Mouse (Mus musculus) urinary bladder, adult 18-20 months (tissue): Measurements from ENCODE around the gene Zfp46.

Source experiments
- DNase-seq, 2 experiments: peaks; one replicate each; pipeline ENCODE4 v3.0.0; 2022; ENCODE audit warnings: low spot score in 2 of 2, mixed read lengths in 2 of 2

Gene Zfp46

GRCm38 (mm10) chr4:136266716-136267343, 17.7 kb upstream of the Zfp46 start:
- DNase-seq: no peak

- no peak for DNase-seq
Observed at GRCm38 (mm10) chr4:136268912-136269311, 15.6 kb upstream of the Zfp46 start.

- DNase-seq: no peak
Observed at GRCm38 (mm10) chr4:136270648-136271047, 13.8 kb upstream of the Zfp46 start.

GRCm38 (mm10) chr4:136281097-136281496, 3.4 kb upstream of the Zfp46 start:
- no peak for DNase-seq

DNA sequence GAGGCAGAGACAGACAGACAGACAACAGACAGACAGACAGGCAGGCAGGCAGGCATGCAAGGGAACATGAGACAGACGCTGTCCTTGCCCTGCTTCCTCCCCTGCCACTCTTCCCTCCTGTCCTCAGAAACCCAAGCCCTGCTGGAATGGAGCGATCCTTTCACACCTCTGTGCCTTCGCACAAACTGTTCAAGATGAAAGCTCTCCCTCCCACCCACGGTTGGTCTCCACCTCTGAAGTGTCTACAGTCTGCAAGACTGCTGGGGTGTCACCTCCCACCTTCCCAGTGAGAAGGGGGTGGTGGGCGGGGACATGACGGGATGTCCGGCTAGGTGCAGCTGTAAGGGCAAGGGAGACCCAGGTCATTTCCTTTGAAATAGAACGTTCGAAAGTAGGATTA, 2.9 kb upstream of the Zfp46 start:
- DNase-seq: no peak

DNA sequence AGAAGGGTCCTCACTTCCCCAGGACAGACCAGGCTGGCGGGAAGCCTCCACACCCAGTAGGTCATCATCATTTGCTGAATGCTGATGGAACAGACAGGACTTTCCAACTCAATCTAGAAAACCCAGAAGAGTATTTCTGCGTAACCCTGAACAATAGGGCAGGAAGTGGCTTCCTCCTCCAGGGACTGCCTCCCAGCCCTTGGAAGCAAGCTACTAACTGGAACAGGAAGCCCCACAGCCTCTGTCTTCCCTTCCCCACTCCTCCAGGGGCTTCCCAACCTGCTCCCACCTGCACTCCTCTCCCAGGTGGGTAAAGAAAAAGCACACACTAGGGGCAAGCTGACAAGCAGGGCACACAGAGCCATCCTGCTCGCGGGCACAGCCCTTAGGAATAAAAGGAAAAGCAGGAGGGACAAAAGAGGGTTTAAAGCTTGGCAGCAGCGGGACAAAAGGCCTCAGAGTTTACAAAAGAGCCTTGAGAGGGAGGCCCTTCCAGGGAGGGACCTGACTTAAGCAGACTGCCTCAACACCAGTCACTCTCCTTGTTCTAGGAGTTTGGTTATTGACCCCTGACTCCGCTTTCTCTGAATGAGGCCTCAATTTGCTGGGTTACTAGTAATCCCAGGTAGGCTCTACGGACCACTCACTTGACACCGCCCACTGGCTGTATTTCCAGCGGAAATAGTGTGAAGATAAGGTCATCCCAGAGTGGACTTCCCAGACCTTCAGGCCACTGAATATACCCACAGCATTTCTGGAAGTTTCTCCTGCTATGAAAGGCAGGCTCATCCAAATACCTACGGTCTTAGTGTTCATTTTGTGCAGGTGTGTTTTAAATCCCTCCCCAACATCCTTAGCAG, 1.6 kb upstream of the Zfp46 start:
- DNase-seq: no peak

GRCm38 (mm10) chr4:136283783-136284182, 700 bp upstream of the Zfp46 start:
- no peak for DNase-seq

DNA sequence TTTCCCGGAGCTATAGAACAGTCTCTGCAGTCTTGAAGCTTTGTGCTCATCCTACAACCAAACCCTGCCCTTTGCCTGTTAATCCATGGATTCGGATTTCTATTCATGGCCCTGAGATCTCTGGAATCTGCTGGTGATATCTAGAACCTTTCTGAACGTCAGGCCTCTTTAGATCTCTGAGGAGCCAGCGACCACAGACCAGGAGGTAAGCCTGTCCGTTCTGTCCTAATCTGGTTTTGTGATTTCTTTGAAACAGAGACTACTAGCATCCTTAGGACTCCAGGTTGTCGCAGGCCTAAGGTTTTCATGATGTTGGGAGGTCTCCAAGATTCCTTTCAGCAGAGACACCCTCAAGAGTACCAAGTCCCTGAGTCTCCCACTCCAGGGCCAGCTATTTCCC, 408 bp downstream of the Zfp46 start:
- DNase-seq: no peak

DNA sequence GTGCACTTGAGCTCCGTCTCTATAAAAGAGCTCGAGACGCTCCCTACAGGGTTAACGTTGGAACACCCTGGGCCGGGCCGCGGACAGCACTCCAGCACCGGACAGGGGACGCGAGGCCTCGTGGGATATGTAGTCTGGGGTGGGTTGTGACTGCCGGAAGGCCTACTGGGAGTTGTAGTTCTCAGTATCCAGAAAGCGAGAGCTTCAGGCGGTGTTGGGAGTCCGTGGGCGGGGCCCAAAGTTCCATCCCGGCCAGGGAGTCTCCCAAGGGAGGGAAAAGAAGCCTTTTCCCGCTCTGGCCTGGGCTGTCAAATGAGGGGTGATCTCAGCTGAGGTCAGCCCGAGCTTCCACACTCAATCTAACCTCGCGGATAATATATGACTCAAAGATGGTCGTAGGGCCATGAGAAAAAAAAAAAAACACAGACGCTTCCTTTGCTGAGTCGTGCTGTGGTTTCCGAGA, 896 bp downstream of the Zfp46 start:
- DNase-seq: peak; percentile 86 to 94

DNA sequence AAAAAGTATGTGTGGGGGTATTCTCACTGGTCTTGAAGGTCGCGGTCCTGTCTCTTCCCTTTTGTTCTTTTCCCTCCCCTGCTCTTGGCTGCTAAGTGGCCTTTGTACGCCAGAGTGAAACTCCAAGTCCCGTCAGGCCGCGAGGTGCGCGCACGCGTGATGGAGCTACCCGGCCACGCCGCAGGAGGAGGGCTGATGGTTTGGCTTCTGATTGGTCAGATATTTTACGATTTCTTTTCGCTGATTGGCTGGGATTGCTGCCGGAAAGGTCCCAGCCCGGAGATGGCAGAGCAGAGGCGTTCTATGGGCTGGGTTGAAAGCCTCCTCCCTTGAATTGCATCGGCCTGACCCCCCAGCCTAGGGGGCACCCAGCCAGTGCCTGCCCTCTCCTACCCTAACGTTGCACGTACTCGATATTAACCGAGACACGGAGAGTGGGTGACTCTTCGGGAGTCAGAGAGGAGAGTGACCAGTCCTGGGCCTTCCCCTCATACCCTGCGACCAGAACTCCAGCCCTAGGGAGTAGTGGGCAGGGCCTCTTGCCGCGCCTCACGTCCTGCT, 1.4 kb downstream of the Zfp46 start:
- DNase-seq: peak; percentile 90 to 94

- no peak for DNase-seq
Observed at GRCm38 (mm10) chr4:136289918-136290780, 5.7 kb downstream of the Zfp46 start.

GRCm38 (mm10) chr4:136290781-136291595, 6.5 kb downstream of the Zfp46 start:
- DNase-seq: no peak

- DNase-seq: no peak
Observed at GRCm38 (mm10) chr4:136291692-136292091, 7.2 kb downstream of the Zfp46 start.

- no peak for DNase-seq
Observed at GRCm38 (mm10) chr4:136295941-136296340, 11.5 kb downstream of the Zfp46 start.

- no peak for DNase-seq
Observed at GRCm38 (mm10) chr4:136302462-136302861, 18.0 kb downstream of the Zfp46 start.

- no peak for DNase-seq
Observed at GRCm38 (mm10) chr4:136304181-136304580, 19.7 kb downstream of the Zfp46 start.

- no peak for DNase-seq
Observed at GRCm38 (mm10) chr4:136308355-136308754, 23.9 kb downstream of the Zfp46 start.

DNA sequence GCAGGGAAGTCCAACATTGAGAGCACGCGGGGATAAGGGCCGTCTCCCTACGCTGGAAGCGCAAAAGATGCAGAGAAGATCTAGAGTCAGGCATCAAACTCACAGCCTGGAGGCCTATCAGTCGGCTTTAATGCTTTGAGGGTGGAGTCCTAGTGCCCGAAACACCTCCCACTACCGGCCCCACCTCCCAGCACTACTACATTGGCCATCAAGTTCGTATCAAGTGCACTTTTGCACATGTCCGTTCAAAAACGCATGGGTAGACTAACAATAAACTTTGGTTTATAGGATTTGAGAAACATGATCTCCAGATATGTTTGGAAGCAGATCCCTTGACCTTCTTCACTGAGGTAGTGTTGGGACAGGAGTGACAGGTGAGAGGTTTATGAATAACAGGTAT, 25.3 kb downstream of the Zfp46 start:
- DNase-seq: peak; percentile 34 to 43

GRCm38 (mm10) chr4:136310229-136311041, 26.0 kb downstream of the Zfp46 start, which contains the start of gene Hnrnpr:
Gene Hnrnpr, plus strand, starts transcription at chr4:136310942.
- peak; percentile 98 for DNase-seq
